Mouse (Mus musculus) G1E (cell line): Measurements from ENCODE around the gene Vmn2r1.

Experiments
- CTCF ChIP-seq: IDR thresholded peaks from 2 replicates; pipeline ENCODE4 v1.5.1; 2012; ENCODE audit warnings: low read depth, low read length, inconsistent platforms, mixed read lengths
- GATA1 ChIP-seq: IDR thresholded peaks from 2 replicates; pipeline ENCODE4 v1.6.1; 2012; ENCODE audit warnings: borderline replicate concordance, low read length, inconsistent platforms, mixed read lengths

GRCm38 (mm10) chr3:64112707-64113106, 31.4 kb downstream of the Vmn2r1 start:
- no peak for TF ChIP-seq CTCF
- TF ChIP-seq GATA1: no peak
